Mouse (Mus musculus) CH12F3 (cell line): ENCODE data around the gene Ces1d.

Experiments used
- in situ Hi-C: fragments of 300-500 bp; cut with MboI; formaldehyde crosslinking; loops from 2 replicates; pipeline ENCODE4 v1.14.3; 2020; ENCODE audit warnings: low sequenced_read_pairs

Ces1d gene

DNA sequence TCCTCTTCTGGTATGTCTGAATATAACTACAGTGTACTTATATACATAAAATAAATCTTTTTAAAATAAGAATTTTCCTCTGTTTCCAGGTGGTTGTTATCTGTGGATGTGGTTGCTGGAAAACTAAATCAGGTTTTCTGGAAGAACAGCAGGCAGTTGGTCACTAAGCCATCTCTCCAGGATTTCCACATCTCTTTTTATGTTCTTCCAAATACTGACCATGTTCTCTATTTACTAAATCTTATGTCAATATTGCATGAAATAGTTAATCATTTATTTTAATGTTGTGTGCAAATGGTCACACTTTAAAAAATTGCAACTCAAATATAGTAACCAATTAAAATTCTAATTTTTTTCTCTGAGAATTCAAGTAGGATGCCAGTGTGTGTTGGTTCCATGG, 50.3 kb downstream of the Ces1d start:
- in situ Hi-C loops: no loop called here

DNA sequence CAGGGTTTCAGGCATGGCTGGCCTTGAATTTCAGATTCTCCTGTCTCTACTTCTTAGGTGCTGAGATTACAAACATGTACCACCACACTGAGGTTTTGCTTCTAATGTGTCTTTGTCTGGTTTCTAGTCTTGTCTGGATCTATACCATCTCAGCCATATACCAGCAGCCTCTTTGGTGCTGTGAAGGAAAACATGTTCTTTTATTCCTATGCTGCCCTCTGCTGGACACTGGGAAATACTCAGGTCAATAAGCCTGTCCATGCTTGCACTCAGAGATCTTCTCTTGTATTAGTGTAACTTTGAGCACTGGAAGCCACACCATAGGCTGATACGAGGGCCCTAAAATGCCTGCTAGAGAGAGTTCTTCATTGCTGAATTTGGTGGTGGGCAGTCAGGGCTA, 56.9 kb downstream of the Ces1d start:
- in situ Hi-C loops: no loop called here

DNA sequence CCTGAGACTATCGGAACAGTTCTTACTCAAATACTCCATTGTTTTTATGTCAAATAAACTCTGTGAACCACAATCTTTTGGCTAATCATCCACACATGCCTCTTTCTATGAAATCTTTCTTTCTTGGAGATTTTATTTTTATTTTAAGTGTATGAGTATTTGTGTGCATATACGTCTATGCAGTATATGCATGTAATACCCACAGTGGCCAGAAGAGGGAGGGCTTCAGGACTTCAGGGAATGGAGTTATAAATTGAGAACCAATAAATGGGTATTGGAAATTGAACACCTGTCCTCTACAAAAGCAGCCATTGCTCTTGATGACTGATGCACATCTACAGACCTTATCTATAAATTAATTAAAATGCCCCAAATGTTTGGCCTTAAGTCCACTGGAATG, 65.4 kb downstream of the Ces1d start:
- in situ Hi-C loops: no loop called here

DNA sequence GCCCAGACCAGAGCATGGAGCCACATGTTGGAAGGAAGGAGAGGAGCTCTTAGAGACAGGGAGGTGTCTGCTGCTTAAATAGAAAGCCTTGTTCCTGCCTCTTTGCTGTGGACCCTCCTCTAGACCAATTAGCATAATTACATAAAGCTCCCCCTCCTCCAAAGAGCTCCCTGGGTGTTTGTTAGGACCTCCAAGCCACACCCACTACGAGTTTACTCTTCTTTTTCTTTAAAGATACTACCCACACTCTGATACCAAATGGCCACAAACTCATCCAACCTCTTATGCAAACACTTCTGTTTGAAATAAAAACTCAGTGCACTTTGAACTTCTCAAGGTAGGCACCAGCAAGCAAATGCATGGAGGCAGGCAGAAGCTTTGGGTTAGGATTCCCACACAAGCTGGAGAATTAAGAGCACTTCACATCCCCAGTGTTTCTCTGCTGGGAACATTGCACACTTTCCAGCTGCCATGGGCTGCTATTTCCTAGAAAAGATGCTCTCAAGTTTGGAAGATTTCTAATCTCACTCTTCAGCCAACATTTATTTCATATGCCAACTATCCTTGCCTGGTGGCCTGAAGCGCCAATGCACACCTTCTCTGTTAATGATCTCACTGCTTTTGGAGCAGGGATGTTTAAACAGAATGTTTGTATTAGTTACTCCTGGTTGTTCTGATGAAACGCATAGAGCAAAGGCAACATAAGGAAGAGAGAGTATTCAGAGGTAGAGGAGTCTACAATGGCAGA, 66.2 kb downstream of the Ces1d start, which contains the start of gene Ces1c:
Ces1c (minus strand) TSS at position 51 of the 748 bp plus-strand sequence.
- in situ Hi-C loops: no loop called here

DNA sequence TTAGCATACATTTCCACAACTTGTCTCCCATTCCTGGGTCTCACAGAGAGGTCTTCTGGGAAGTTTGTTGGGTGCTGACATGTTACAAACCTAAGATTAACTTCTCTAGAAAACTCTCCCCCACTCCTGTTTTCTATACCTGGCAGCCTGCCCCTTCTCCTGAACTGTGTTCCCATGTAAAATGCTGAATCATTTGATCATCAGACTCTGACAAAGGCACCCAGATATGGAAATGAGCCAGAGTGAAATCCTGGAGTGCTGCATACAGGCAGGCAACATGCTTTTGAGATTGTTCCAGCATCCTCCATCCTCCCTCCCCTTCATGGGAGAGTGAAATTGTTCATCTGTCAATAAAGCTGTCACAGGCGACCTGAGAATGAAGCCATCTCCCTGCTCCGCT, 71.2 kb downstream of the Ces1d start:
- in situ Hi-C loops: no loop called here

DNA sequence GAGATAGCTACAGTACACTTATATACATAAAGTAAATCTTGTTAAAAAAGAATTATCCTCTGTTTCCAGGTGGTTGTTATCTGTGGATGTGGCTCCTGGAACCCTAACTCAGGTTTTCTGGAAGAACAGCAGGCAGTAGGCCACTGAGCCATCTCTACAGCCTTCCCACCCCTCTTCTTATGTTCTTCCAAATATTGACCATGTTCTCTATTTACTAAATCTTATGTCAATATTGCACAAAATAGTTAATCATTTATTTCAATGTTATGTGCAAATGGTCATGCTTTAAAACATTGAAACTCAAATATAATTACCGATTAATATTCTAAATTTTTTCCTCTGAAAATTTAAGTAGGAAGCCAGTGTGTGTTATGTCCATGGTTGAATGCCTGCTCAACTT, 75.6 kb downstream of the Ces1d start:
- in situ Hi-C loops: no loop called here
